Mouse (Mus musculus) retina, postnatal 1 day (tissue): ENCODE measurements around the gene Zfp965.
"Not testable (repeated sequence)": the region's sequence is repeated elsewhere in the genome, so short reads cannot be mapped to it uniquely, and the experiment has no call there.

Experiments
- DNase-seq: peaks from one replicate; pipeline ENCODE4 v3.0.0-alpha.2; 2012

Gene Zfp965

GRCm38 (mm10) chr2:175469685-175470084, at the start of gene Zfp965:
Gene Zfp965 (plus strand): TSS chr2:175469985.
- DNase-seq = not testable (repeated sequence)

- DNase-seq = not testable (repeated sequence)
These were observed 34.1 kb upstream of the Zfp965 start, which contains the start of gene Gm4724 for GRCm38 (mm10) chr2:175435707-175436106. Gene Gm4724 (minus strand): TSS chr2:175435807.
